ENCODE assay signal across 8 mouse cellular contexts in the genomic region with DNA sequence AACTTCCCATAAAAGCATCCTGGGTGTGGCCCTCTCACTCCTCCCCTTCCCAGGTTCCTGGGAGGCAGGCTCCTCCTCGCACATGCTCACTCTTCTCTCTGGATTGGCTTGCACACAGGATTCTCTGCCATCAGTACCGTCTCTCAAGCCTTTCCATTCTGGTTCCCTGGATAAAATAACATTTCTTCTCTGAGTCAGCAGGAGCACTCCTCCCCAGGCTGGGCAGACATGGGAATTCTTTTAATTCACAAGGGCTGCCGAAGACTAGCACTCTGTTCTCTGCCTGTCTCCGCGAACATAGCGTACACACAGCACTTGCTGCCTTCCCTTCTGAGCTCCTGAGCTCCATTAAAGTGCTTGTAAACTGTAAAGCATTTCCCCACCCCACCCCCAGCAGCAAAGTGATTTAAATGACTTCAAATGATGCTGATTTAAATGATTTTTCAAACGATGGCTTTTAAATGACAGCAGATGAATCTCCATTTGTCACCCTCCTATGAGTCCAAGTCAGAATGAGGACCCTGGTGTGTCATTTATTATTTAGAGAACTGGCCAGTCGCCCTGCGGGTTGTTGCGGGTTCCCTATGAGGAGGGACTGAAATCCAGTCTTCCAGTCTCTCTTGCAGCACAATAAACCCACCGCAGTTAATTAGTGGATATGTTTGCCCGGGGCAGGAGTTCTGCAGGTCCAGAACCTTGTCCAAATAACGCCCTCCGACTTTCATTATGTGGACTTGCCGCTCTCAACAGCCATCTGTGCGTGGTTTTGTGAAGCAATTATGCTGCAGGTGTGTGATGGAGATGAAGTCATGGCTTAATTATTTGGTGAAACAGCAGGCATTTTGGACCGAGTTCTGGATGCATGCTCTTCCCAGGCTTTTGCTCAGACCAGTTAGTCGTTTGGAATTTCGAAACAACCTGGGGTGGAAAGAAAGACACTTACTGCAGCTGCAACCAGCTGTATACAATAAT.
DNase-seq lines count a peak whose midpoint lies in the region.

No protein-coding gene starts in this region.

- DNase-seq in embryo, embryonic 11 days, result peak; percentile 26
- DNase-seq in embryo, embryonic 9.5 days (ENCODE audit: extremely low spot score), result no peak
- DNase-seq in cerebellum, postnatal 10 days, result peak; percentile 69 to 73
- peak; percentile 23 for DNase-seq in gastrocnemius, postnatal 14 days
- peak; percentile 45 to 52 for DNase-seq in left cerebral cortex, postnatal 10 days (ENCODE audit: extremely low spot score in 1 of 2, low spot score in 2 of 2)
- DNase-seq in retina, postnatal 1 day, result peak; percentile 47
- DNase-seq in urinary bladder, postnatal 4 days (ENCODE audit: low spot score in 2 of 2), result no peak
- DNase-seq in c-Kit-positive CD71-positive TER-119-positive erythroid progenitor cells, embryonic 14.5 days (ENCODE audit: low spot score), result no peak

- intact Hi-C loops in gastrocnemius, postnatal 14 days (cut with DNase I; ENCODE audit: low total_unique reads), result loop anchor here (10.0 kb wide), 1 partner anchor 52 kb away; no protein-coding TSS in a partner anchor
- intact Hi-C loops in left cerebral cortex, postnatal 10 days (cut with DNase I), result no loop called here

Comparison
In these comparisons a context has a peak if more than half of its experiments do, and no peak if none do; other contexts are left out.
1. DNase-seq: peak in embryo, embryonic 11 days (single experiment), cerebellum, postnatal 10 days (2 of 2), gastrocnemius, postnatal 14 days (single experiment), left cerebral cortex, postnatal 10 days (2 of 2) and retina, postnatal 1 day (single experiment); none in embryo, embryonic 9.5 days (single experiment), urinary bladder, postnatal 4 days (0 of 2) and c-Kit-positive CD71-positive TER-119-positive erythroid progenitor cells, embryonic 14.5 days (single experiment).